Mouse (Mus musculus) liver, adult 2 months (tissue): Measurements from ENCODE around the gene Gm10964.

Experiments used
- CTCF ChIP-seq: fragments of 200-500 bp; IDR thresholded peaks from 2 replicates; pipeline ENCODE4 v1.5.1; 2011; ENCODE audit warnings: low read depth, low read length, control low read depth
- POLR2A ChIP-seq: fragments of 200-500 bp; IDR thresholded peaks from 2 replicates; pipeline ENCODE4 v1.6.1; 2011; ENCODE audit warnings: low read length, control low read depth; ENCODE audit not compliant: insufficient read depth; ENCODE audit errors: extremely low read depth

- TF ChIP-seq CTCF (no peak), POLR2A (no peak)
Measured at GRCm38 (mm10) chr3:103745001-103745770, 6.0 kb downstream of the Gm10964 start.
